Mouse (Mus musculus) urinary bladder, postnatal 25 days (tissue): Measurements from ENCODE around the gene Trappc4.
A peak's percentile ranks its signal among the peaks of the same experiment; 100 is the strongest.
"Not testable (repeated sequence)": the region's sequence is repeated elsewhere in the genome, so short reads cannot be mapped to it uniquely, and the experiment has no call there.

Source experiments
- DNase-seq: peaks from one replicate; pipeline ENCODE4 v3.0.0; 2022; ENCODE audit warnings: low spot score

Trappc4 gene

GRCm38 (mm10) chr9:44406906-44407751 lies at the start of gene Trappc4, which contains the start of gene Rps25:
Trappc4 (minus strand) TSS chr9:44407600.
Rps25 (plus strand) TSS chr9:44407139.
- peak; percentile 90 for DNase-seq

DNA sequence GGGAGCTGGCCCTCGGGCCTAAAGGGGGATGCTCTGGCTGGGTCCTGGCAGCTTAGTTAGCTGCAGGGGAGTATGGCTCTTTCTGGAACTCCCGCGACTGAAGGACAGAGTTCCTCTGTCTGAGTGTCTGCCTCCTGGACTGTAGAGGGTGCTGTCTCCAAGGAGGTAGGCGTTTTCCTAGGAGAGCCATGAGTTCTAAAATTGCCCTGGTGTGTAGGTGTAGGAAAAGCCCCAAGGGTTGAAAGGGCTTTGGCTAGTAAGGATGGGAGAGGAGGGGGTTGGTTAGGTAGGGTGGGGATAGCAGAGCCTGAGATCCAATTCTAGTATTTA lies 47.5 kb upstream of the Trappc4 start, which contains the start of gene Upk2:
TSS of gene Upk2 (minus strand) at position 86 of the 330 bp plus-strand sequence.
- DNase-seq = no peak

DNA sequence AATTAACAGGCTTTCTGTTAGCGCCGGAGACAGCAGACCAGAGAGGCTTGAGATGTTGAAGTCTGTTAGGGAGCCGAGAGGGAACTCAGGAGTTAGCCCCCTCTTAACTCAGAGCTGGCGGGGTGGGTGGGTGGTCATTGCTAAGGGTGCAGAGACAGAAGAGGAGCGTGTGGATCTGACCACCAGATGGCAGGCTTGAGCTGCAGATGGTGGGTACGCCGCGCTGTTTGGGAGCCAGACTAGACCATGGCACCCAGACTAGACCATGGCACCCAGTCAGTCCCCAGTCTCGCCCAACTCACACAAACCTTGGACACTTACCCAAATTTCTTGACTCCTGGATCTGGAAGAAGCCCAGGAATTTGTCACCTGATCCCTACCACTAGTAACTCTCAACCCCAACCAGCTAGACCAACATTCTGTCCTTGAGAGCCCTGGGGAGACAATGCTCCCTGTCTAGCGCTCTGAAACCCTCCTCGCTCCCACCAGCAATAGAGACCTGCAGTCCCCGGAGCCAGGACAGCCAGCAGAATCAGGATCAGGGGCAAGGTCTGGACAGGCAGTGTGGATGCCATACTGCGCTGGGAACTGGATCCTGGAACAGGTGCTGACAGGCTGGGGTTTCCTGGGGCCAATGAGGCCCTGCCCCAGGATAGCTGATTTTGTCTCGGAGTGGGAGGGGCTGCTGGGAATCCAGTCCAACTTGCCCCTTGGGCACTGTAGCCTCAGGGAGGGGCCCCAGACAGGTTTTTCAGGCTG lies 46.9 kb upstream of the Trappc4 start:
- DNase-seq = peak; percentile 91

- DNase-seq = no peak
These were observed 43.0 kb upstream of the Trappc4 start for GRCm38 (mm10) chr9:44450387-44450786.

DNA sequence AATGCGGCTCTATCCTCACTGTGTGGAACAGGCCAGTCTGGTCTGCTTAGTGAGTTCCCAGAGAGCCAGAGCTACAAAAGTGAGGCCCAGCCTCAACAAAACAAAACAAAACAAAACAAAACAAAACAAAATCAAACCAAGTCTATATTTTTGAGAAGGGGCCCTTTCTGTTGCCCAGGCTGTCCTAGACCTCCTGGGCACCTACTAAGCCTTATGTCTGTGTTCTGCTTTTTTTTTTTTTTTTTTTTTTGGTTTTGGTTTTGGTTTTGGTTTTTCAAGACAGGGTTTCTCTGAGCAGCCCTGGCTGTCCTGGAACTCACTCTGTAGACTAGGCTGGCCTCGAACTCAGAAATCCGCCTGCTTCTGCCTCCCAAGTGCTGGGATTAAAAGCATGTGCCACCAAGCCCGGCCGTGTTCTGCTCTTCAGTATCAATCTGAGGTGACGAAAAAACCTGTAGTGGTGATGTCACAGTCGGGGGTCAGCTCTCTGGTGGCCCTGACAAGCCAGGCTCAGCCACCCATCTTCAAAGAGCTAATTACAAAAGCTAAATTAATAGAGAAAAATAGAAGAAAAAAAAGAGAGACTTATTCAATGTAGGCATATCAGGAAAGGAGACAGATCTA lies 37.1 kb upstream of the Trappc4 start:
- DNase-seq = not testable (repeated sequence)

DNA sequence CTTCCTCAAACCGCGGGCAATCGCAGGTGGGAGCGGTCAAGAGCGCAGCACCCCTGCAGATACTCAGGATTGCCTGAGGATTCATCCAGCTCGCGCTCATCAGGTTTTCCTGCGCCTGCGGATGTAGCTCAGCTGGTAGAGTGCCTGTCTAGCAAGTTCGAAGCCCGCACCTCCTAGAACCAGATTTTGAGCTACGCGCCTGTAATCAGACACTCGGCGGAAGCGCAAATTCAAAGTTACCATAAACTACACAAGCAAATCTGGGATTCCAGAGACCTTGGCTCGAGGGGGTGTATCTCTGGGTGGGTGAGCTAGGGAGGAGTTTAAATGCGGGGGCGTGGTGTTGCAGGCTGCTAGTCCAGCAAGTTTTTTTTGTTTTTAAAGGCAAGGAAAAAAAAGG lies 33.6 kb upstream of the Trappc4 start, which contains the start of gene Foxr1:
TSS of gene Foxr1 (minus strand) at position 176 of the 400 bp plus-strand sequence.
- no peak for DNase-seq

DNA sequence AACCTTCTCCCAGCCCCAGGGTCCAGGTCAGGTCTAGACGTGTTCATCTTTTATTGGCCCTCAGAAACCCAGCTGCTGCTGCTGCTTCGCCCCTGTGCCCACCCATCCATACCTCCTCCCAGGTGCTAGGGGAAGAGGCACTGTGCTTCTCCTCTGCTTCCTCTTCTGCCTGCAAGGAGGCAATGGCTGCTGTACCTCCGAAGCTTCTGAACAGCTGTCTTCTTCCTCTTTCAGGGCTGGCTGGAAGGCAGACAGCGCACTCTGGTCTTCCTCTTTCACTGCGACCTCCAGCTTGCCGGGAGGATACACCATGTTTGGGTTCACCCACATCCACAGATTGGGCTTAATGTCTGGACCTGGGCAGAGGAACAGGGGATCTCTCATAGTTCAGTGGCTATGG lies 28.3 kb upstream of the Trappc4 start:
- DNase-seq = no peak

DNA sequence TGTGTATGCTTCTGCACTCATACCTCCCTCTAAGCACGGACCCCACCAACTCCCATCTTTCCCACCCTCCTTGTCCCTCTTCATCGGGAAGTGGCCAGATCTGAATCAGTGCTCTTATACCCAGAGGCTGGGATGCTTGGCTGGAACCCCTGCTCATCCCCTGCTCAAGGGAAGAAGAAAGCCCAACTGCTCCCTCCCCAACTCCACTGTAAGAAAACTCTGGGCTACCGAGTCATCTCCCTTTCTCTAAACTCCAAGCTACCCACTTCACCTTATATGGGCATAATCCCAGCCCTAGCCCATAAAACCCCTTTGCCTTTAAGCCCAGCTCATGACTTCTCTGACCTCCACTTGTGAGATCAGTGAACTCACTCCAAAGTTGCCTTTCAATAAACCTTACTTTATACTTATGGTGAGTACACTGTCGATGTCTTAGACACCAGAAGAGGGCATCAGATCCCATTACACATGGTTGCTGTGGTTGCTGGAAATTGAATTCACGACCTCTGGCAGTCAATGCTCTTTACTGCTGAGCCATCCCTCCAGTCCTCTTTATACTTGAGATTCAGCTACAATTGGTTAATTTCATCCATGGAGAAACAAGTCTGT lies 25.3 kb upstream of the Trappc4 start:
- DNase-seq = no peak

DNA sequence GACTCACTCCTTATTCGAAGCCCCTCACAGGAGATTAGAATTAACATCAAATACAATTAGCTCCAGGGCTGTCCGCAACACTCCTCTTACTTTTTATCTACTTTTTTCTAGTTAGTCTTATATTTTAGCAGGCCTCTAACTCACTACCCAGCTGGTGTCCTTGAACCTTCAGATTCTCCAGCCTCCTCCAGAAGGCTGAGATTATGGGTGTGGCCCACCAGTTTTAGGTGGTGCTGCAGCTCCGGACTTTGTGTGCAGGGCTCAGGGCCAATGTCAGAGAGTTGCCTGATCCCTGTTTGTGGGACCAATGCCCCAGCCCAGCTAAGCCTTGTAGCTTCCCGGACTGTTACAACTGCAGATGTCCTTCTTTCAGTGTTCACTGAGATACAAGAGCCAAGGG lies 16.2 kb upstream of the Trappc4 start:
- no peak for DNase-seq

- no peak for DNase-seq
These were observed 13.0 kb upstream of the Trappc4 start for GRCm38 (mm10) chr9:44420280-44420898.

- DNase-seq = not testable (repeated sequence)
These were observed 12.3 kb upstream of the Trappc4 start for GRCm38 (mm10) chr9:44419730-44420129.

GRCm38 (mm10) chr9:44418519-44419385 lies 11.4 kb upstream of the Trappc4 start, which contains the start of gene Ccdc84:
Ccdc84 (minus strand) TSS chr9:44418569.
- no peak for DNase-seq

- DNase-seq = peak; percentile 97
These were observed 10.5 kb upstream of the Trappc4 start for GRCm38 (mm10) chr9:44417892-44418363.

DNA sequence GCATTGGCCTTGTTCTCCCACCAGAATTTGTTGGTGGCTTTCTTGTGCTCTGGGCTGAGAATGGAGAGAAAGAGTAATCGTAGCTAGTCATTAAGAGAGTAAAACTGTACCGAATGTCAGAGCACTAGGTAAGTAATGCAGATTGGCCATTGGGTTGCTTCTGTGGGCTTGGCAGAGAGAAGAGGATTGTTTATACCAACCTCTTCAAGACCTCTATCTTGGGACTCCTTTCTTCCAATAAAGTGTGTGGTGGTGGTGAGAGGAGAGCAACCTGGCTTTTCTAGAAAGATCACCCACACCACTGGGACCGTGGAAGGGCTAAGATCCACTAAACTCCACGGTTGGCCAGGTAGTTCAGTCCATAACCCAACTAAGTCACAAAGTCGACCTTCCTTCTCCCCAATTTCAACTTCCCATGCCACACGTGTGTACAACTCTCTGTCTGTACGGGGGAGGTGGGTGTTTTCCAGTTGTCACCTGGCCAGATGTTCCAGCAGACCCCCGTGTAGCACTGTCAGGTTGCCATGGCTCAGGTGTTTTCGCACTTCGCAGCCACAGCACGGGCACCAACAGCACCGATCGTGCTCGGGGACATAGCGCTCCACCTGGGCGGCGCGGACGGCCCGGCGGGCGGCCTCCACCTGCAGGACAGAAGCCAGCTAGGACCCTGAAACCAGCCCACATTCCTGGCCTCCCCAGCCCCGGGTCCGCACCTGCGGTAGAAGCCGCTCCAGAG lies 9.9 kb upstream of the Trappc4 start:
- no peak for DNase-seq

DNA sequence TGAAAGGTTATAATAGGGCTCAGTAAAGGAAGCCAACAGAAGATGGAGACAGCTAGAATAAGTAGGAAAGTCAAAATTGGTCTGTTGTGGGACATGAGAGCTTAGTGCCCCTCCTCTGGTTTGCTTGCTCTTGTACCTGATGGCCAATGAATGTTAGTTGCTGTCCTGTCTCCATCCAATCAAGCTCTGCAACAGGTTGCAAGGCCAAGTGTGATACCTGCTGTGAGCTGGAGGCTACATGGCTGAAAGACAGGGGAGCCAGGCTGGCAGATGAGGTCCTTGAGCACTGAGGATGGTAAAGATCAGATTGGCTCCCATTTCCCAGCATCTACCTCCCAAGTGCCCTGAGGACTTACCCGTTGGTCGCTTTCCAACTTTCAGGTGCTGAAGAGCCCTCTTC lies 5.4 kb upstream of the Trappc4 start:
- DNase-seq = no peak

GRCm38 (mm10) chr9:44412306-44412705 lies 4.9 kb upstream of the Trappc4 start:
- no peak for DNase-seq

DNA sequence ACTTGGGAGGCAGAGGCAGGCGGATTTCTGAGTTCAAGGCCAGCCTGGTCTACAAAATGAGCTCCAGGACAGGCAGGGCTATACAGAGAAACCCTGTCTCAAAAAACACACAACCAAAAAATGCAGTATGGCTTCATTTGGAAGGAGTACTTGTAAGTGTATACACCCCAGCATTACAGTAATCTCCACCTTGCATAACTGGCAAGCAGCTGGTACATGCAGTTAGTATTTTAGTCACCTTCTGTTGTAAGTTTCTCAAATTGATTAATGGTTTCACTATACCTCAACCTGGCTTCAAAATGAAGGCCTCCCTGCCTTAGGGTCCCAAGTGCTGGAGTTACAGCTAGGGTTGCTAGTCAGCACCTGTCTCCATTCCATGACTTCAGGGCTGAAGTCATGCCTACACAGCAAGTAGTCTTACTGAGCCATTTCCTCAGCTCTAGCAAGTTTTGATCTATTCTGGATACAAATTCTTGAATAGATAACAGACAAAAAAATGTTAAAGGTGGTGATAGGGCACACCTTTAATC lies 4.3 kb upstream of the Trappc4 start:
- DNase-seq = no peak

DNA sequence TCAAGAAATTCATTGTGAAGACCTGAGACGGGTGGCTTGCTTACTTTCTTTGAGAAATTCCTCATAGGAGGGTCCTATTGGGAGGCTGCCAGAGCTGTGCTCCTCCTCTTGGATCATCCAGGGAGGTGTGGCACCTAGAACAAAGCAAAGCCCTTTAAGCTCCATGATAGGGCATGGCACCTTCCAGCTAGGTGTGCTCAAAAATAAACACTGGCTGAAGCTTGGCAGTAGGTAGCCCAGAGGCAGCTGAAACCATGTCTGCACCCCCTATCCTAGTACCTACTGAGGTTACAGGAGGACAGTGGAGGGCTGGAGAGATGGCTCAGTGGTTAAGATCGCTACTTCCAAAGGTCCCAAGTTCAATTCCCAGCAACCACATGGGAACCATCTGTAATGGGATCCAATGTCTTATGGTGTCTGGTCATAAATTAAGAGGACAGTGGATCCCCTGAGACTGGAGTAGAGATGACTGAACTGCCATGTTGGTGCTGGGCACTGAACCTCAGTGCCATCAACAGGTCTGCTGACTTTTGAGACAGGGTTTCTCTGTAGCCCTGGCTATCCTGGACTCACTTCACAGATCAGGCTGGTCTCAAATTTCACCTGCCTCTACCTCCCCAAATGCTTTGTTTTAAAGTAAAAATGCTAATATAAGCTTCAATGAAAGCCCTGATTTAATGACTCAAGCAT lies 3.4 kb upstream of the Trappc4 start:
- no peak for DNase-seq

- DNase-seq = not testable (repeated sequence)
These were observed 1.3 kb upstream of the Trappc4 start for GRCm38 (mm10) chr9:44408693-44409092.
